In the genomic region with DNA sequence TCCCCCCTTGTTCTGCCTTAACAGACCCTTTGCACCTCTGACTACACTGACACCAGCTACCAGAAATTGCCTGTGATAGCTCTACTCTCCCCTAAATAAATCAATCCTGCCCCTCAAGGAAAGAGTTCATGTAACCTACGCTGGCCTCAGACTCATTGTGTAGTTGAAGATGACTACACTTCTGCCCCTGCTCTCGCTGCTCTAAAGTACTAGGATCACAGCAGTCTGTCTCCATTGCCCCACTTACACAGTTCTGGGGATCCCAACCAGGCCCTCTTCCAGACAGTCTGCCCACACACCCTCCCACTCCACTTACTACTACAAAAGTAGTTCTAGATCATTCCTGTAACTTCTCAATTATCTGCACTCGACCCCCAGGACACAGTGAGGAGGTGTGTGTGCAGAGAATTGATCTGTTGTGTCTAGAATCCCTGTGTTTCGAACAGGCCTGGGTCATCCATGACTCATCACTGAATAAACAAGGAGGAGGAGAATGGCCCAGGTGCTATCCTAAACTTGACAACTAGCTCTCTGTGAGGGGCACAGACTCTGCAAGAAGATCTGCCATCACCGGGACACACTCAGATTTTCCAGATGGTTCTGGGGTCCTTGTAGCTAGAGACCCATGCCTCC, we compare ENCODE assay signal across 30 mouse cellular contexts.
"Had no signal": no experiment of that assay in that cellular context is flagged by ENCODE, and none has a peak within 500 bp of the region (broad histone marks: within the 10 kb centered on the region; RNA-seq: fewer than 3 reads in every experiment).

No protein-coding gene starts in this region.

- H3K9ac ChIP-seq: limb, embryonic 12.5 days; limb, embryonic 13.5 days; limb, embryonic 15.5 days; liver, embryonic 12.5 days; liver, embryonic 13.5 days; liver, embryonic 14.5 days; liver, embryonic 15.5 days; lung, embryonic 14.5 days; lung, embryonic 15.5 days; midbrain, embryonic 12.5 days; midbrain, embryonic 13.5 days; midbrain, embryonic 15.5 days; neural tube, embryonic 12.5 days had no signal

- H3K9me3 ChIP-seq: limb, embryonic 10.5 days; limb, embryonic 12.5 days; limb, embryonic 13.5 days; limb, embryonic 15.5 days; liver, embryonic 12.5 days; liver, embryonic 13.5 days; liver, embryonic 15.5 days; lung, embryonic 15.5 days; midbrain, embryonic 10.5 days; midbrain, embryonic 12.5 days; midbrain, embryonic 13.5 days; midbrain, embryonic 15.5 days; neural tube, embryonic 12.5 days had no signal

- H3K4me1 ChIP-seq: liver, embryonic 12.5 days; liver, embryonic 13.5 days; liver, embryonic 15.5 days; lung, embryonic 15.5 days; megakaryocyte, embryonic 14.5 days; midbrain, embryonic 12.5 days; midbrain, embryonic 13.5 days; midbrain, embryonic 15.5 days; neural tube, embryonic 12.5 days had no signal

- DNase-seq: left cerebral cortex, postnatal 4 days; liver; liver, embryonic 13.5 days; lung, adult 18-20 months; lung, adult 2 months; lung, embryonic 14.5 days; lung, postnatal 10 days; lung, postnatal 14 days; lung, postnatal 36 days; lung, postnatal 4 days; midbrain, embryonic 14.5 days had no signal

- H3K4me2 ChIP-seq: limb, embryonic 12.5 days; limb, embryonic 13.5 days; limb, embryonic 15.5 days; liver, embryonic 12.5 days; liver, embryonic 13.5 days; liver, embryonic 15.5 days; lung, embryonic 14.5 days; lung, embryonic 15.5 days; midbrain, embryonic 11.5 days; midbrain, embryonic 12.5 days; midbrain, embryonic 13.5 days; midbrain, embryonic 15.5 days; neural tube, embryonic 12.5 days had no signal

- H3K27me3 ChIP-seq: limb, embryonic 15.5 days; liver, embryonic 12.5 days; liver, embryonic 13.5 days; liver, embryonic 15.5 days; lung, embryonic 15.5 days; megakaryocyte, embryonic 14.5 days; midbrain, embryonic 12.5 days; midbrain, embryonic 13.5 days; midbrain, embryonic 15.5 days; neural tube, embryonic 12.5 days had no signal

- H3K4me3 ChIP-seq: limb, embryonic 10.5 days; limb, embryonic 12.5 days; limb, embryonic 13.5 days; limb, embryonic 15.5 days; liver, embryonic 12.5 days; liver, embryonic 13.5 days; liver, embryonic 15.5 days; lung, embryonic 15.5 days; megakaryocyte, embryonic 14.5 days; midbrain, embryonic 10.5 days; midbrain, embryonic 12.5 days; midbrain, embryonic 13.5 days; midbrain, embryonic 15.5 days; myocyte; neural tube, embryonic 12.5 days had no signal

- ATAC-seq: liver, embryonic 12.5 days; lung, postnatal 0 days; midbrain, embryonic 13.5 days; midbrain, embryonic 15.5 days; midbrain, embryonic 16.5 days had no signal

- H3K27ac ChIP-seq: limb, embryonic 10.5 days; limb, embryonic 12.5 days; limb, embryonic 13.5 days; limb, embryonic 15.5 days; liver, embryonic 12.5 days; liver, embryonic 13.5 days; liver, embryonic 14.5 days; liver, embryonic 15.5 days; lung, embryonic 15.5 days; macrophage; midbrain, embryonic 10.5 days; midbrain, embryonic 12.5 days; midbrain, embryonic 13.5 days; midbrain, embryonic 15.5 days; neural tube, embryonic 12.5 days had no signal

- H3K36me3 ChIP-seq: limb, embryonic 10.5 days; limb, embryonic 12.5 days; limb, embryonic 13.5 days; limb, embryonic 15.5 days; liver, embryonic 12.5 days; liver, embryonic 13.5 days; liver, embryonic 15.5 days; lung, embryonic 15.5 days; midbrain, embryonic 10.5 days; midbrain, embryonic 12.5 days; midbrain, embryonic 13.5 days; midbrain, embryonic 15.5 days; neural tube, embryonic 12.5 days had no signal
